Mouse (Mus musculus): ENCODE measurements around the gene Gpr150. TPM values are rescaled to one million over a fixed set of nuclear protein-coding genes. Genes with fewer than 3 reads are reported as not detected.
A peak's percentile ranks its signal among the peaks of the same experiment; 100 is the strongest.

Gene Gpr150
- polyA plus RNA-seq (2014; fragmentation: Nextera tagmentation; extraction: Ambion mirVana): 0.11 and 0.37 TPM in 2 replicates

DNA sequence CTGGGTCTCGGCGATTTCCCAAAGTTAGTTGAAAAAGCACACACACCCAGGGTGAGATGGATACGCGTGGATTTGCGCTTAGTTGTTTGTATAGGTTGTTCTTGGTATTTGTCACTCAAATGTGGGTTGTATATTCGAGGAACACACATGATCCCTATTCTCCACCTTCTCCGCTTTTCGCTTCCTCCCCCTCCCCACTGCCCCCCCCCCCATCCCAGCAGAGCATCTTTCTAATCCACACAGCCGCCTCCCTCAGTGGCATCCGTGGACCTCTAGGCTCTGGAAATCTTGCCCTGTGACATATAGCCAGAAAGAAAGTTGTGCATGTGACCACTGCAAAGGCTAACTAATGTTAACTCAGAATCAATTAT lies at the start of gene Gpr150:
Gene Gpr150 (minus strand): TSS at position 101 of the 371 bp plus-strand sequence.
- H3K9ac ChIP-seq (ENCODE audit: low read length): peak within 1 kb of the TSS; percentile 1; the same call in 1 of the 2 replicates
- no peaks in the 10 kb centered on the region for H3K9me3 ChIP-seq (ENCODE audit: control insufficient read depth, low read length)
- peak within 1 kb of the TSS; percentile 47 for H3K4me3 ChIP-seq (ENCODE audit: low read depth, low read length)
- H3K36me3 ChIP-seq (ENCODE audit: control insufficient read depth, insufficient read depth, low read length): no peaks in the 10 kb centered on the region
- WGBS: 13% methylated on average over 10 of the region's 10 CpGs
- H3K27ac ChIP-seq (replicated peaks; ENCODE audit: low read depth, low read length): no peak within 1 kb of the TSS
- H3K27me3 ChIP-seq (ENCODE audit: control insufficient read depth, insufficient read depth, low read length): peaks cover 26% of the 10 kb centered on the region
- ATAC-seq (ENCODE audit: insufficient number of reproducible peaks, low FRiP score, low TSS enrichment, low read depth) (peak; percentile 36), DNase-seq (ENCODE audit: low spot score) (no peak)
- peak within 1 kb of the TSS; percentile 92 for H3K4me2 ChIP-seq (ENCODE audit: low read depth, severe bottlenecking)
- H3K4me1 ChIP-seq (ENCODE audit: control insufficient read depth, insufficient read depth, low read length): peaks cover 8% of the 10 kb centered on the region

- H3K36me3 ChIP-seq (ENCODE audit: control insufficient read depth, insufficient read depth, low read length): no peaks in the 10 kb centered on the region
- H3K9me3 ChIP-seq (ENCODE audit: control insufficient read depth, low read length): no peaks in the 10 kb centered on the region
- H3K4me1 ChIP-seq (ENCODE audit: control insufficient read depth, insufficient read depth, low read length): no peaks in the 10 kb centered on the region
- no peak overlapping the region for H3K27ac ChIP-seq (replicated peaks; ENCODE audit: low read depth, low read length)
- H3K4me3 ChIP-seq (ENCODE audit: low read depth, low read length): no peak overlapping the region
- H3K4me2 ChIP-seq (ENCODE audit: low read depth, severe bottlenecking): no peak overlapping the region
- H3K27me3 ChIP-seq (ENCODE audit: control insufficient read depth, insufficient read depth, low read length): no peaks in the 10 kb centered on the region
- 97% methylated on average over 2 of the region's 2 CpGs for WGBS
- no peak for DNase-seq (ENCODE audit: low spot score)
- H3K9ac ChIP-seq (ENCODE audit: low read length): no peak overlapping the region
- ATAC-seq (ENCODE audit: insufficient number of reproducible peaks, low FRiP score, low TSS enrichment, low read depth): no peak
Observed at GRCm38 (mm10) chr13:76101989-76102388, 45.2 kb upstream of the Gpr150 start.

- Histone ChIP-seq H3K4me1 (ENCODE audit: control insufficient read depth, insufficient read depth, low read length) (no peaks in the 10 kb centered on the region), H3K36me3 (ENCODE audit: control insufficient read depth, insufficient read depth, low read length) (no peaks in the 10 kb centered on the region), H3K9me3 (ENCODE audit: control insufficient read depth, low read length) (no peaks in the 10 kb centered on the region), H3K27ac (replicated peaks; ENCODE audit: low read depth, low read length) (no peak within 1 kb of the TSS; the same call in 1 of the 2 replicates), H3K27me3 (ENCODE audit: control insufficient read depth, insufficient read depth, low read length) (no peaks in the 10 kb centered on the region), H3K9ac (ENCODE audit: low read length) (peak within 1 kb of the TSS; percentile 62), H3K4me3 (ENCODE audit: low read depth, low read length) (peak within 1 kb of the TSS; percentile 43), H3K4me2 (ENCODE audit: low read depth, severe bottlenecking) (peak within 1 kb of the TSS; percentile 49)
- under 1% methylated on average over 34 of the region's 34 CpGs for WGBS
- DNase-seq (ENCODE audit: low spot score) (peak; percentile 94), ATAC-seq (ENCODE audit: insufficient number of reproducible peaks, low FRiP score, low TSS enrichment, low read depth) (peak; percentile 96)
Observed at GRCm38 (mm10) chr13:76098493-76099303, 41.9 kb upstream of the Gpr150 start, which contains the start of the genes Arsk and Ttc37. Gene Arsk (minus strand): TSS chr13:76098660. Gene Ttc37 (plus strand): TSS chr13:76098734.

DNA sequence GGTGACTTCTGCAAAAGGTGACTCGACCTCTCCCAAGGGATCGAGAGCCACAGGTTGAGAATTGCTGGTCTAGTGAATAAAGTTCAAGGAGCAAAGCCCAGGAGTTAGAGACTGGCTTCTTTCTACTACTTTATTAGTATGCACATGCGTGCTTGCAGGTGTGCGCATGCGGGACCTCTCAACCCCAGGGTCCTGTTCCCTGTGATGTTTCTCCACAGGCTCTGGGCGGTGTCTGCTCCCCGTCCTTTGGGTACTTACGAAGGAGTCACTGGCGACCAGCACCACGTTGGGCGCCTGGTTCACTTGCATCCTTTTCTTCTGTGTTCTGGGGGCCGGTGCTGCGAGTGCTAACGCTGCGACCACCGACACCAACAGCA lies 41.3 kb upstream of the Gpr150 start:
- Histone ChIP-seq H3K4me3 (ENCODE audit: low read depth, low read length) (peak overlapping the region; percentile 43), H3K27ac (replicated peaks; ENCODE audit: low read depth, low read length) (no peak overlapping the region; the same call in 1 of the 2 replicates), H3K36me3 (ENCODE audit: control insufficient read depth, insufficient read depth, low read length) (no peaks in the 10 kb centered on the region), H3K9me3 (ENCODE audit: control insufficient read depth, low read length) (no peaks in the 10 kb centered on the region), H3K9ac (ENCODE audit: low read length) (peak overlapping the region; percentile 54), H3K4me2 (ENCODE audit: low read depth, severe bottlenecking) (peak overlapping the region; percentile 45), H3K4me1 (ENCODE audit: control insufficient read depth, insufficient read depth, low read length) (no peaks in the 10 kb centered on the region), H3K27me3 (ENCODE audit: control insufficient read depth, insufficient read depth, low read length) (no peaks in the 10 kb centered on the region)
- 5% methylated on average over 16 of the region's 16 CpGs for WGBS
- ATAC-seq (ENCODE audit: insufficient number of reproducible peaks, low FRiP score, low TSS enrichment, low read depth) (peak; percentile 78), DNase-seq (ENCODE audit: low spot score) (no peak)

- no peak for DNase-seq (ENCODE audit: low spot score)
Observed at GRCm38 (mm10) chr13:76074323-76074722, 17.5 kb upstream of the Gpr150 start.

DNA sequence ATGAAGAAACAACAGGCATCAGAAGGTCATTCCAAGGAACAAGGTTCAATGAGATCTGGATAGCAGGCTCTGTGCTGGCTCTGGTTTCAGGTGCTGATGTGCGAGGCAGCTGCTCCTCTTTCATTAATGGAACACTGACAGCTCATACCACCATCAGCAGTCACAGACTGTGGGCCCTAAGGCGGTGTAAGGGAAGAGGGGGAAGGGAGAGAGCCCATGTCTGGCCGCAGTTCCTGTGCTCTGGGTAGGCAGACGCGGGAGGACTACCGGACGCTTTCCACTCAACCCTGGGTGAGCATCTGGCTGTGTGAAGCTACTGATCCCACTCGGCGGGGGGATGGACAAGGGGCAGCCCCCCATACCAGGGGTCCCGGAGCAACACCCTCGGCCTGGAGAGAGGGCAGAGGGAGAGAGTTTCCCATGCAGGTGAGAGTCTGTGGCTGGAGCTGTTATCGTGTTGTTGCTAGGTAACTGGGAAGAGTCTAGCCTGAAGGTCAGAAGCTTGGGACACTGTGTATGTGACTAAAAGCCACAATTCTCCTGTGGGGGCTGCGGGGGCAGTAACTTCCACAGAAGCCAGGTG lies 7.7 kb upstream of the Gpr150 start:
- no peak overlapping the region for H3K4me3 ChIP-seq (ENCODE audit: low read depth, low read length)
- no peaks in the 10 kb centered on the region for H3K9me3 ChIP-seq (ENCODE audit: control insufficient read depth, low read length)
- 64% methylated on average over 13 of the region's 13 CpGs for WGBS
- H3K27me3 ChIP-seq (ENCODE audit: control insufficient read depth, insufficient read depth, low read length): no peaks in the 10 kb centered on the region
- H3K27ac ChIP-seq (replicated peaks; ENCODE audit: low read depth, low read length): no peak overlapping the region
- peaks cover 8% of the 10 kb centered on the region; the same call in 1 of the 2 replicates for H3K4me1 ChIP-seq (ENCODE audit: control insufficient read depth, insufficient read depth, low read length)
- peaks cover 3% of the 10 kb centered on the region; the same call in 1 of the 2 replicates for H3K36me3 ChIP-seq (ENCODE audit: control insufficient read depth, insufficient read depth, low read length)
- ATAC-seq (ENCODE audit: insufficient number of reproducible peaks, low FRiP score, low TSS enrichment, low read depth): peak; percentile 76; the same call in 1 of the 2 replicates
- H3K4me2 ChIP-seq (ENCODE audit: low read depth, severe bottlenecking): no peak overlapping the region
- H3K9ac ChIP-seq (ENCODE audit: low read length): no peak overlapping the region
- peak; percentile 43 for DNase-seq (ENCODE audit: low spot score)

More at GRCm38 (mm10) chr13:76074323-76074722, 17.5 kb upstream of the Gpr150 start:
- no peak overlapping the region for H3K4me3 ChIP-seq (ENCODE audit: low read depth, low read length)
- WGBS: 82% methylated on average over 1 of the region's 1 CpGs
- H3K36me3 ChIP-seq (ENCODE audit: control insufficient read depth, insufficient read depth, low read length): no peaks in the 10 kb centered on the region
- no peak overlapping the region for H3K4me2 ChIP-seq (ENCODE audit: low read depth, severe bottlenecking)
- H3K9ac ChIP-seq (ENCODE audit: low read length): no peak overlapping the region
- no peak for ATAC-seq (ENCODE audit: insufficient number of reproducible peaks, low FRiP score, low TSS enrichment, low read depth)
- no peaks in the 10 kb centered on the region for H3K4me1 ChIP-seq (ENCODE audit: control insufficient read depth, insufficient read depth, low read length)
- no peaks in the 10 kb centered on the region for H3K9me3 ChIP-seq (ENCODE audit: control insufficient read depth, low read length)
- H3K27me3 ChIP-seq (ENCODE audit: control insufficient read depth, insufficient read depth, low read length): no peaks in the 10 kb centered on the region
- no peak overlapping the region for H3K27ac ChIP-seq (replicated peaks; ENCODE audit: low read depth, low read length)

DNA sequence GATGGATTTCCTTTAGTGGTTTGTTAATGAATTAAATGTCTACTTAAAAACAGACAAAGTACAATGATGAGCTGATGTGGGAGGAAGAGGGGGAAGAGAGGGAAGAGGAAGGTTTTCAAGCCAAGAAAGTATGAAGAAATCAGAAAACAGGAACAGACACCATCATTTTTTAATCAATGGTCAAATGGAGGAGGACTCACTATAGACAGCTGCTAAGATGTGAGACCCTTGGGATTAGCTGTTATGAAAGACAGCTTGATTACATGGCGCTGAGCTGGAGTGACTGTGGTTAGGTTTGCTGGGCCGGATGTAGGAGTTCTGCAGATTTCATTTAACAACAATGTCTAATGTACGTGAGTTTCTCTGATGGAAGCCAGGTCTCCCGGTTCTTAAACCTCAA lies 6.8 kb upstream of the Gpr150 start:
- Histone ChIP-seq H3K9me3 (ENCODE audit: control insufficient read depth, low read length) (no peaks in the 10 kb centered on the region), H3K9ac (ENCODE audit: low read length) (no peak overlapping the region), H3K27ac (replicated peaks; ENCODE audit: low read depth, low read length) (no peak overlapping the region), H3K4me2 (ENCODE audit: low read depth, severe bottlenecking) (no peak overlapping the region), H3K4me3 (ENCODE audit: low read depth, low read length) (no peak overlapping the region), H3K36me3 (ENCODE audit: control insufficient read depth, insufficient read depth, low read length) (peaks cover 3% of the 10 kb centered on the region; the same call in 1 of the 2 replicates), H3K27me3 (ENCODE audit: control insufficient read depth, insufficient read depth, low read length) (no peaks in the 10 kb centered on the region), H3K4me1 (ENCODE audit: control insufficient read depth, insufficient read depth, low read length) (peaks cover 8% of the 10 kb centered on the region; the same call in 1 of the 2 replicates)
- ATAC-seq (ENCODE audit: insufficient number of reproducible peaks, low FRiP score, low TSS enrichment, low read depth) (no peak), DNase-seq (ENCODE audit: low spot score) (no peak)
- WGBS: 82% methylated on average over 4 of the region's 4 CpGs

- Histone ChIP-seq H3K9me3 (ENCODE audit: control insufficient read depth, low read length) (no peaks in the 10 kb centered on the region), H3K36me3 (ENCODE audit: control insufficient read depth, insufficient read depth, low read length) (peaks cover 3% of the 10 kb centered on the region; the same call in 1 of the 2 replicates), H3K4me1 (ENCODE audit: control insufficient read depth, insufficient read depth, low read length) (peaks cover 8% of the 10 kb centered on the region; the same call in 1 of the 2 replicates), H3K4me3 (ENCODE audit: low read depth, low read length) (no peak overlapping the region), H3K27ac (replicated peaks; ENCODE audit: low read depth, low read length) (no peak overlapping the region), H3K27me3 (ENCODE audit: control insufficient read depth, insufficient read depth, low read length) (0 out of 2 replicates have a peak, but pooled peaks cover 2% of the 10 kb centered on the region), H3K9ac (ENCODE audit: low read length) (no peak overlapping the region), H3K4me2 (ENCODE audit: low read depth, severe bottlenecking) (no peak overlapping the region)
- DNase-seq (ENCODE audit: low spot score) (no peak), ATAC-seq (ENCODE audit: insufficient number of reproducible peaks, low FRiP score, low TSS enrichment, low read depth) (no peak)
- 94% methylated on average over 3 of the region's 3 CpGs for WGBS
Observed at GRCm38 (mm10) chr13:76062569-76062968, 5.8 kb upstream of the Gpr150 start.
